Mouse (Mus musculus) intestine, embryonic 15.5 days (tissue): ENCODE measurements around the gene Gcn1l1. TPM values are rescaled to one million over a fixed set of nuclear protein-coding genes. Genes with fewer than 3 reads are reported as not detected.
A peak's percentile ranks its signal among the peaks of the same experiment; 100 is the strongest.

Source experiments
- ATAC-seq: fragments of 200-750 bp; cut with Nextera tagmentation; 2 replicates; pipeline ENCODE4 v1.8.0; 2017; ENCODE audit warnings: moderate TSS enrichment, moderate library complexity
- H3K27ac ChIP-seq: fragments of 300-500 bp; sonication (generic); 2 replicates; pipeline ENCODE4 v1.5.1; 2015; ENCODE audit warnings: mild to moderate bottlenecking, inconsistent platforms
- H3K27me3 ChIP-seq: fragments of 300-500 bp; sonication (generic); replicated peaks from 2 replicates; pipeline ENCODE4 v1.6.1; 2015; ENCODE audit warnings: inconsistent platforms
- H3K36me3 ChIP-seq: fragments of 300-500 bp; sonication (generic); 2 replicates; pipeline ENCODE4 v1.6.1; 2015; ENCODE audit warnings: inconsistent platforms
- H3K4me1 ChIP-seq: fragments of 300-500 bp; sonication (generic); replicated peaks from 2 replicates; pipeline ENCODE4 v1.6.1; 2015; ENCODE audit warnings: inconsistent platforms
- H3K4me2 ChIP-seq: fragments of 300-500 bp; sonication (generic); replicated peaks from 2 replicates; pipeline ENCODE4 v1.6.1; 2015; ENCODE audit warnings: mild to moderate bottlenecking, inconsistent platforms
- H3K4me3 ChIP-seq: fragments of 300-500 bp; sonication (generic); replicated peaks from 2 replicates; pipeline ENCODE4 v1.5.1; 2015; ENCODE audit warnings: inconsistent platforms
- H3K9ac ChIP-seq: fragments of 300-500 bp; sonication (generic); 2 replicates; pipeline ENCODE4 v1.6.1; 2015; ENCODE audit warnings: inconsistent platforms
- H3K9me3 ChIP-seq: fragments of 300-500 bp; sonication (generic); 2 replicates; pipeline ENCODE4 v1.6.1; 2016; ENCODE audit warnings: inconsistent platforms
- WGBS: fragments of 180-500 bp; shearing (Covaris S2); methylation state at CpG from one replicate; pipeline ENCODE4 v1.1.7; 2015; 5-methylcytosine and 5-hydroxymethylcytosine counted together
- polyA plus RNA-seq: library from polyadenylated mRNA; unstranded; fragments of >200 nt; fragmentation: Nextera tagmentation; extraction: Ambion mirVana; gene quantifications from 2 replicates; pipeline ENCODE4 v1.2.1, GENCODE M21; 2015

Gene Gcn1l1
- polyA plus RNA-seq, 1 experiment from 2014 or later: 31.8 TPM

- Histone ChIP-seq H3K9ac (0 out of 2 replicates have a peak overlapping the region, but pooled peaks have one; percentile 0), H3K36me3 (no peaks in the 10 kb centered on the region), H3K9me3 (no peaks in the 10 kb centered on the region), H3K4me1 (peaks cover 62% of the 10 kb centered on the region), H3K4me2 (peak overlapping the region; percentile 42), H3K27ac (peak overlapping the region; percentile 78), H3K27me3 (no peaks in the 10 kb centered on the region), H3K4me3 (no peak overlapping the region)
- 61% methylated on average over 13 of the region's 13 CpGs for WGBS
- peak; percentile 37 for ATAC-seq
These were observed 26.9 kb upstream of the Gcn1l1 start for GRCm38 (mm10) chr5:115538017-115538692.

GRCm38 (mm10) chr5:115538693-115539043 lies 26.4 kb upstream of the Gcn1l1 start:
- Histone ChIP-seq H3K9ac (0 out of 2 replicates have a peak overlapping the region, but pooled peaks have one; percentile 0), H3K9me3 (no peaks in the 10 kb centered on the region), H3K36me3 (no peaks in the 10 kb centered on the region), H3K4me1 (peaks cover 62% of the 10 kb centered on the region), H3K4me3 (no peak overlapping the region), H3K27me3 (no peaks in the 10 kb centered on the region), H3K27ac (peak overlapping the region; percentile 78), H3K4me2 (peak overlapping the region; percentile 42)
- under 1% methylated on average over 12 of the region's 12 CpGs for WGBS
- ATAC-seq: peak; percentile 67

GRCm38 (mm10) chr5:115542635-115543384 lies 22.2 kb upstream of the Gcn1l1 start:
- ATAC-seq: peak; percentile 58
- Histone ChIP-seq H3K4me1 (peaks cover 40% of the 10 kb centered on the region), H3K27ac (peak overlapping the region; percentile 92), H3K36me3 (peaks cover 24% of the 10 kb centered on the region), H3K27me3 (no peaks in the 10 kb centered on the region), H3K4me3 (peak overlapping the region; percentile 33), H3K9me3 (no peaks in the 10 kb centered on the region), H3K4me2 (peak overlapping the region; percentile 52), H3K9ac (peak overlapping the region; percentile 38)
- 40% methylated on average over 19 of the region's 19 CpGs for WGBS

GRCm38 (mm10) chr5:115543509-115544253 lies 21.4 kb upstream of the Gcn1l1 start:
- peaks cover 31% of the 10 kb centered on the region for H3K36me3 ChIP-seq
- peaks cover 32% of the 10 kb centered on the region for H3K4me1 ChIP-seq
- H3K4me3 ChIP-seq: peak overlapping the region; percentile 33
- H3K9me3 ChIP-seq: no peaks in the 10 kb centered on the region
- 28% methylated on average over 17 of the region's 17 CpGs for WGBS
- ATAC-seq: peak; percentile 85
- peak overlapping the region; percentile 92 for H3K27ac ChIP-seq
- H3K9ac ChIP-seq: peak overlapping the region; percentile 38
- peak overlapping the region; percentile 52 for H3K4me2 ChIP-seq
- H3K27me3 ChIP-seq: no peaks in the 10 kb centered on the region

- Histone ChIP-seq H3K4me2 (no peak overlapping the region), H3K9me3 (no peaks in the 10 kb centered on the region), H3K27me3 (no peaks in the 10 kb centered on the region), H3K36me3 (peaks cover 41% of the 10 kb centered on the region), H3K27ac (no peak overlapping the region), H3K9ac (no peak overlapping the region), H3K4me1 (peaks cover 29% of the 10 kb centered on the region), H3K4me3 (no peak overlapping the region)
- 60% methylated on average over 18 of the region's 18 CpGs for WGBS
- ATAC-seq: no peak
These were observed 20.3 kb upstream of the Gcn1l1 start for GRCm38 (mm10) chr5:115544655-115545185.

GRCm38 (mm10) chr5:115545636-115546035 lies 19.4 kb upstream of the Gcn1l1 start:
- WGBS: 93% methylated on average over 14 of the region's 14 CpGs
- Histone ChIP-seq H3K27me3 (no peaks in the 10 kb centered on the region), H3K4me3 (no peak overlapping the region), H3K9ac (no peak overlapping the region), H3K9me3 (no peaks in the 10 kb centered on the region), H3K36me3 (peaks cover 45% of the 10 kb centered on the region), H3K27ac (0 out of 2 replicates have a peak overlapping the region, but pooled peaks have one; percentile 9), H3K4me2 (no peak overlapping the region), H3K4me1 (peaks cover 29% of the 10 kb centered on the region)
- ATAC-seq: no peak

GRCm38 (mm10) chr5:115546536-115546935 lies 18.5 kb upstream of the Gcn1l1 start:
- Histone ChIP-seq H3K27me3 (no peaks in the 10 kb centered on the region), H3K4me2 (no peak overlapping the region), H3K27ac (no peak overlapping the region), H3K36me3 (peaks cover 45% of the 10 kb centered on the region), H3K9me3 (no peaks in the 10 kb centered on the region), H3K4me3 (no peak overlapping the region), H3K9ac (no peak overlapping the region), H3K4me1 (peaks cover 29% of the 10 kb centered on the region)
- WGBS: 77% methylated on average over 11 of the region's 11 CpGs
- ATAC-seq: no peak

GRCm38 (mm10) chr5:115547014-115547413 lies 18.0 kb upstream of the Gcn1l1 start:
- H3K27me3 ChIP-seq: no peaks in the 10 kb centered on the region
- H3K9ac ChIP-seq: no peak overlapping the region
- H3K9me3 ChIP-seq: no peaks in the 10 kb centered on the region
- H3K4me3 ChIP-seq: no peak overlapping the region
- H3K27ac ChIP-seq: no peak overlapping the region
- ATAC-seq: no peak
- H3K4me2 ChIP-seq: no peak overlapping the region
- WGBS: 57% methylated on average over 6 of the region's 6 CpGs
- peaks cover 48% of the 10 kb centered on the region for H3K36me3 ChIP-seq
- H3K4me1 ChIP-seq: peaks cover 28% of the 10 kb centered on the region

GRCm38 (mm10) chr5:115547421-115547820 lies 17.6 kb upstream of the Gcn1l1 start:
- WGBS: 82% methylated on average over 7 of the region's 7 CpGs
- Histone ChIP-seq H3K4me2 (no peak overlapping the region), H3K4me3 (no peak overlapping the region), H3K9ac (no peak overlapping the region), H3K36me3 (peaks cover 52% of the 10 kb centered on the region), H3K9me3 (no peaks in the 10 kb centered on the region), H3K4me1 (peaks cover 24% of the 10 kb centered on the region), H3K27me3 (no peaks in the 10 kb centered on the region), H3K27ac (no peak overlapping the region)
- no peak for ATAC-seq

GRCm38 (mm10) chr5:115548501-115549285 lies 16.4 kb upstream of the Gcn1l1 start:
- Histone ChIP-seq H3K4me2 (no peak overlapping the region), H3K27me3 (no peaks in the 10 kb centered on the region), H3K27ac (no peak overlapping the region), H3K4me3 (no peak overlapping the region), H3K9me3 (no peaks in the 10 kb centered on the region), H3K9ac (no peak overlapping the region), H3K36me3 (peaks cover 63% of the 10 kb centered on the region), H3K4me1 (peaks cover 12% of the 10 kb centered on the region)
- WGBS: 88% methylated on average over 18 of the region's 18 CpGs
- ATAC-seq: no peak

- ATAC-seq: no peak
- Histone ChIP-seq H3K36me3 (peaks cover 64% of the 10 kb centered on the region), H3K4me1 (no peaks in the 10 kb centered on the region), H3K27ac (no peak overlapping the region), H3K4me2 (no peak overlapping the region), H3K9me3 (no peaks in the 10 kb centered on the region), H3K4me3 (no peak overlapping the region), H3K27me3 (no peaks in the 10 kb centered on the region), H3K9ac (no peak overlapping the region)
- WGBS: 73% methylated on average over 11 of the region's 11 CpGs
These were observed 14.5 kb upstream of the Gcn1l1 start for GRCm38 (mm10) chr5:115550482-115551005.
